Mouse (Mus musculus): ENCODE data around the gene Lmo4.

The Lmo4 gene

DNA sequence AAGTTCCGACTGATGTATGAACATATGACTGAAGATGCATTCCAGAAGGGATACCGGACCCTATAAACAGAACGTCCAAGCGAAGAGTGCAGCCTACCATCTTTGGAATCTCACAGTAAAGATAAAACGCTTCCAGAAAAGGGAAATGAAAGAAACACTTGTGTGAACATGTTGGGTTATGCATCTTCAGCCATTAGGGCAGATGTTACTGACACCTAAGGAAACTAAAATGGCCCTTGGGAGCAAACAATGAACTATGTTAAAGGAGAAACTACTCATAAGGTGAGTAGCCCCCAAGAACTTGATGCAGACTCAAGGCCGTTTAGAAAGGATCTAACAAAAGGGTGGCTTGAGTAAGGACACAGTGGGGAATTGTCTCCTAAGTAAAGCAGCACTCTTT is 54.0 kb downstream of the Lmo4 start:
- no peak for DNase-seq (ENCODE audit: low spot score)

DNA sequence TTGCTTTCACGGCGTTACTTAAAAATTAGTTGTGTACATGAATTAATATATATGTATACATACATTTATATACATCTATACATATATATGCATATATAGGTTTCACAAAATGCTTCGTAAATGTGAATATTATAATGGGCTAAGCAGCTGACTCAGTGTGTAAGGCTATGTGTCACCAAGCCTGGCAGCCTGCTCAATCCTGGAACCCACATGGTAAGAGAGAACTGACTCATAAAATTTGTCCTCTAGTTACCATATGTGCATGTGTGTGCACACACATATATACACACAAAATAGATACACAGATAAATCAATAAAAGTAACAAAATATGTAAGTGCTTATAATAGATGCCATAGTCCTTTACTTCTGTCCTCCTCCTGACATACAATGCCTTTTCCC is 56.8 kb downstream of the Lmo4 start:
- DNase-seq (ENCODE audit: low spot score) = no peak

DNA sequence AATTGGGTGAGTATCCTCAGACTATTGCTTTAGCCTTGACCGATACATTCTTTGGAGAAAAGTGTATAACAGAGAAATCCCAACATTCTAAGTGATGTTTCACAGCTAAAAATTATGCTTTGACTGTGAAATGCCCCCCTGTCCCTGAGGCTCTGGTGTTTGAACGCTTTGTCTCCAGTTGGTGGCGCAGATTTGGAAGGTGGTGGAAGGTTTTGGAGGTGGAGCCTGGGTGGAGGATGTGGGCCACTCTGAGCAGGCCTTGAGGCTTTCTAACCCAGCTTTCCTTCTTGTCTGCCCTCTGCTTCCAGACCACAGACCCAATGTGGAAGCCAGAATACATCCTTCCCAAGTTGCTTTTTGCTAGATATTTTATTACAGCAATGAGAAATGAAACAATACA is 57.8 kb downstream of the Lmo4 start:
- no peak for DNase-seq (ENCODE audit: low spot score)

DNA sequence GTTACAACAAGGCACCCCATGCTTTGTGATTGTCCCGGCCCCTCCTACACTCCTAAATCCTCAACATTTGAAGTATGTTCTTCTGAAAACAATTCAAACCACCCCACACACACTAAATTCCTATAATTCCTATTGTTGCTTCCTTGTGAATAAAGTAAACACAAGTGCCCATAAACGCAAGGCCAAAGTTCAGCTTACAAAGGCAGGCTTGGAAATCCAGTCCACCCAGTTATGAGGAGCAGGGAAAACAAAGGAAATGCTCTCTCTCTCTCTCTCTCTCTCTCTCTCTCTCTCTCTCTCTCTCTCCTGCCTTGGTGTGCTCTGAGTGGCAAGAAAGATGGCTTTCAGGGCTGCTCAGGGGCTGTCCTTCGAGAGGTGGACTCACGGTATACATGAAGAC is 61.0 kb downstream of the Lmo4 start:
- DNase-seq (ENCODE audit: low spot score) = no peak

DNA sequence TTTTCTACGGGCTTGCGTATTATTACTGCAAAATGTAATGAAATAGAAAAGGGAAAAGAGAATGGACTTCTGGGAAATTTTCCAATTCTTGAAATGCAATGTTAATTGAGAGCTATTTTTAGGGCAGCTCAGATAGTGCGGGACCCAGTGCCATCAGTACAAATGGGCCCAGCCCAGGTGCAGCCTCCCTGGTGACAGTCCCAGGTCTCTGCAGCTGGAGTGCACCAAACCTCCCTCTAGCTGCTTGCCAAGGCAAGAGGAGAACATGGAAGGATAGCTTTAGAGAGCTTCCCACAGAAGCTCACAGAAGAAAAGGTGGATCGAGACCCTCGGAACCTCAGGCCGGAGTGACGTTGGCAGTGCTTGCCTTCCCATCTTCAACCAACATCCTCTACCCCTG is 62.1 kb downstream of the Lmo4 start:
- no peak for DNase-seq (ENCODE audit: low spot score)

DNA sequence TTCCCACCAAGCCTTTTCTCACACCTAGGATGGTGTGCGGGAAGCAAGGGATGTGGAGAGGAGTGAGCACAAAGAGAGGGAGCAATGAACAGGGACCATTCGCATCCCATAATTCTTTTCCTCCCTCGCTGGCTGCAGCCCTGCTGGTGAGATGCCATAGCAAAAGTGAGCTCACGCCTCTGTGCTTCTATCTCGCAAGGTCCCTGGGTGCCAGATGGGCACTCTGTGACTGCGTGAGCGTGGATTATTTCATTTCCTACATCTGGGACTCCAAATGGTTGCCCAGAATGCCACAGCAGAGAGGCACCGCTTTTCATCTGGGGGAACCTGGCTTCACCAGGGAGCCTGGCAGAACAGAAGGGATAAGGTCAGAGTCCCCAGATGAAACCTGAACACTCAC is 63.2 kb downstream of the Lmo4 start:
- no peak for DNase-seq (ENCODE audit: low spot score)

DNA sequence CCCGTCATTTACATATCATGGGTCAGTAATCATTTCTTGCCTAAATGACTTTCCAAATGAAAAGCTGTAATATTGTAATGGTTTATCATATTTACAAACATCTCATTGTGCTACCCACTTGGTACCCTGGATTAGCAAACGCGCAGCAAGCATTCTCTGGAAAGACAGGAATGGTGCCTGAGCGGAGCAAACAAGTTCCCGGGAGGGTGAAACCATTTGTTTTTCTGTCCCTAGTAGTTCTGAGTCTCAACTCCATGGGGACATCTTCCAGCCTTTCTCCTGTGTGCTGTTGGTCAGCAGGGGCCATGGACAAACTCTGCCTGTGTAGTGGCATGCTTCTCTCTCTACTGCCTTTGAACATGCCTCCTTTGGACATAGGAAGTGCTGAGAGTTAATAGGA is 64.2 kb downstream of the Lmo4 start:
- DNase-seq (ENCODE audit: low spot score) = no peak

DNA sequence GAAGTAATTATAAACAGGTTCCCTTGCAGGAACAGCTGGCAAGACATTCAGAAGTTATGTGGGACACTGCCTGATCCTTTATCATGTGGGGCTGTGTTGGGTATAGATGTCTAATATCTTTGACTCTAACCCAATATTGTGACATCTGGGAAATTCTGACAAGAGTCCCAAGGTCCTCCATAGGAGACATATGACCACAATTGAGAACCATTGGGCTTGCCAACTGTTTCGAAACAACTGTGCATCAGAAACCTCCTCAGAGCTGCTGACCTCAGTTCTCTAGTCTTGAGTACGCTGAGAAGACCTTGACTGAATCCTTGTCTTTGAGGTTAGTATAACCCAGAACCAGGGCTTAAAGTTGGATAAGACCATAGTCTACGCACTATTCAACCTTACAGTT is 66.4 kb downstream of the Lmo4 start:
- DNase-seq (ENCODE audit: low spot score) = peak; percentile 53

Measured in adipocyte (in vitro differentiated cells).